In the genomic region with DNA sequence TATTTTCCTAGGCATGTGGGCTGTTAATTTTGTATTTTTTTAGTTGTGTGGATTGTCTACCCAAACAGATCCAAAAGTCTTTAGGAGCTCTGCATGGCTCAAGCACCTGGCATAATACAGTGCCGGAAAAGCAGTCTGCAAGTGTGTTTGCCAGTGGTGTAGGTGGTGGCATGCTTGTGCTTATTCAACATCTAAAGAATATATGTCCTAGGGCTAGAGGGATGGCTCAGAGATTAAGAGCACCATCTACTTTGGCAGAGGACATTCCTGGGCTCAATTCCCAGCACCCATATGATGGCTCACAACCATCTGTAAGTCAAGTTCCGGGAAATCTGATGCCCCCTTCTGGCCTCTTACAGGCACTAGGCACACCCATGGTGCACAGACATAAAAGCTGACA, we compare ENCODE assay signal across 23 mouse cellular contexts. TPM values are rescaled to one million over a fixed set of nuclear protein-coding genes. Genes with fewer than 3 reads are reported as not detected.
DNase-seq lines count a peak whose midpoint lies in the region; ATAC-seq and TF ChIP-seq lines count a peak whose summit lies in the region.
"Had no signal": no experiment of that assay in that cellular context is flagged by ENCODE, and none has a peak within 500 bp of the region (broad histone marks: within the 10 kb centered on the region; RNA-seq: fewer than 3 reads in every experiment).

No protein-coding gene starts in this region.

- no peaks in the 10 kb centered on the region for H3K27me3 ChIP-seq in heart, adult 2 months (ENCODE audit: control insufficient read depth, insufficient read depth, low read length)
- 0 out of 2 replicates have a peak, but pooled peaks cover 2% of the 10 kb centered on the region for H3K27me3 ChIP-seq in E14TG2a.4 (ENCODE audit: insufficient read depth, low read length)
- no peaks in the 10 kb centered on the region for H3K27me3 ChIP-seq in intestine, postnatal 0 days (replicated peaks; ENCODE audit: control insufficient read depth, insufficient read depth, low read length)
- no peaks in the 10 kb centered on the region for H3K27me3 ChIP-seq in forebrain, embryonic 16.5 days (replicated peaks; ENCODE audit: control insufficient read depth, insufficient read depth, low read length)
- H3K27me3 ChIP-seq: embryonic facial prominence, embryonic 12.5 days; embryonic facial prominence, embryonic 15.5 days; forebrain, embryonic 12.5 days; heart, embryonic 13.5 days; hindbrain, embryonic 15.5 days; intestine, embryonic 15.5 days had no signal

- peak; percentile 71 for DNase-seq in heart, adult 11 months
- no peak for DNase-seq in heart, adult 2 months
- DNase-seq in 3T3-L1 (ENCODE audit: low read depth, low spot score) (peak; percentile 19), R1 (ENCODE audit: low read depth, low spot score) (peak; percentile 21)
- no peak for DNase-seq in Muller cell, postnatal 12 days (ENCODE audit: inconsistent ontology term)
- DNase-seq: adrenal gland, adult 2 months; cerebellum, adult 11 months; cerebellum, adult 9-11 months; forebrain, postnatal 0 days; gastrocnemius, postnatal 36 days; kidney, adult 18-20 months had no signal

- no peaks in the 10 kb centered on the region for H3K79me2 ChIP-seq in heart, adult 2 months (replicated peaks; ENCODE audit: control insufficient read depth, insufficient read depth, low read length)

- WGBS in heart, adult 2 months = 98% methylated on average over 2 of the region's 2 CpGs
- WGBS in intestine, postnatal 0 days = 93% methylated on average over 2 of the region's 2 CpGs
- WGBS in forebrain, embryonic 16.5 days = 94% methylated on average over 2 of the region's 2 CpGs

- no peak overlapping the region for H3K27ac ChIP-seq in heart, adult 2 months
- no peak overlapping the region for H3K27ac ChIP-seq in intestine, postnatal 0 days (ENCODE audit: low read depth, low read length)
- H3K27ac ChIP-seq in forebrain, embryonic 16.5 days (ENCODE audit: low read length) = no peak overlapping the region
- H3K27ac ChIP-seq: embryonic facial prominence, embryonic 12.5 days; embryonic facial prominence, embryonic 15.5 days; forebrain, embryonic 12.5 days; heart, embryonic 10.5 days; heart, embryonic 13.5 days; hindbrain, embryonic 15.5 days; intestine, embryonic 15.5 days had no signal

- no peak overlapping the region for H3K9ac ChIP-seq in heart, adult 2 months (ENCODE audit: low read depth, low read length)
- no peak overlapping the region for H3K9ac ChIP-seq in intestine, postnatal 0 days (ENCODE audit: low read depth, low read length)
- H3K9ac ChIP-seq in forebrain, embryonic 16.5 days (replicated peaks; ENCODE audit: low read depth, low read length) = no peak overlapping the region
- H3K9ac ChIP-seq: embryonic facial prominence, embryonic 12.5 days; embryonic facial prominence, embryonic 15.5 days; forebrain, embryonic 12.5 days; forebrain, postnatal 0 days; heart, embryonic 13.5 days; hindbrain, embryonic 15.5 days; intestine, embryonic 15.5 days had no signal

- intact Hi-C loops in heart, adult 2 months (cut with DNase I) = no loop called here

- TF ChIP-seq POLR2A in heart, adult 2 months (IDR thresholded peaks at IDR 0.05; ENCODE audit: insufficient read depth, low read depth, low read length) = no peak

- H3K4me2 ChIP-seq in intestine, postnatal 0 days (replicated peaks; ENCODE audit: low read depth) = no peak overlapping the region
- no peak overlapping the region for H3K4me2 ChIP-seq in forebrain, embryonic 16.5 days (ENCODE audit: low read length)
- H3K4me2 ChIP-seq: embryonic facial prominence, embryonic 12.5 days; embryonic facial prominence, embryonic 15.5 days; forebrain, embryonic 12.5 days; heart, embryonic 13.5 days; hindbrain, embryonic 15.5 days; intestine, embryonic 15.5 days had no signal

- H3K4me3 ChIP-seq in heart, adult 2 months = no peak overlapping the region
- no peak overlapping the region for H3K4me3 ChIP-seq in E14TG2a.4 (replicated peaks; ENCODE audit: low read length)
- H3K4me3 ChIP-seq in intestine, postnatal 0 days (ENCODE audit: low read depth, low read length) = no peak overlapping the region
- H3K4me3 ChIP-seq in forebrain, embryonic 16.5 days (replicated peaks; ENCODE audit: low read length) = no peak overlapping the region
- H3K4me3 ChIP-seq: embryonic facial prominence, embryonic 12.5 days; embryonic facial prominence, embryonic 15.5 days; forebrain, embryonic 12.5 days; heart, embryonic 10.5 days; heart, embryonic 13.5 days; hindbrain, embryonic 15.5 days; intestine, embryonic 15.5 days had no signal

- no peak for ATAC-seq in intestine, postnatal 0 days
- no peak for ATAC-seq in forebrain, embryonic 16.5 days
- ATAC-seq: CD4-positive, CD25-positive, alpha-beta regulatory T cell, adult 4 months; forebrain, postnatal 0 days; intestine, embryonic 15.5 days had no signal

- TF ChIP-seq CTCF in heart, adult 2 months (IDR thresholded peaks at IDR 0.05) = no peak
- TF ChIP-seq CTCF in E14TG2a.4 (conservative IDR thresholded peaks at IDR 0.05; ENCODE audit: low read length) = peak; percentile 24
- no peak for TF ChIP-seq CTCF in intestine, postnatal 0 days (IDR thresholded peaks at IDR 0.05; ENCODE audit: low read depth)

- no peaks in the 10 kb centered on the region for H3K9me3 ChIP-seq in E14TG2a.4 (ENCODE audit: low read length)
- no peaks in the 10 kb centered on the region for H3K9me3 ChIP-seq in intestine, postnatal 0 days (ENCODE audit: control insufficient read depth)
- H3K9me3 ChIP-seq in forebrain, embryonic 16.5 days (ENCODE audit: control insufficient read depth, low read length) = no peaks in the 10 kb centered on the region
- H3K9me3 ChIP-seq: embryonic facial prominence, embryonic 12.5 days; embryonic facial prominence, embryonic 15.5 days; forebrain, embryonic 12.5 days; heart, embryonic 10.5 days; heart, embryonic 13.5 days; hindbrain, embryonic 15.5 days; intestine, embryonic 15.5 days had no signal

- no peaks in the 10 kb centered on the region for H3K36me3 ChIP-seq in heart, adult 2 months (ENCODE audit: control insufficient read depth, insufficient read depth, low read length)
- no peaks in the 10 kb centered on the region for H3K36me3 ChIP-seq in E14TG2a.4 (ENCODE audit: insufficient read depth, low read length)
- H3K36me3 ChIP-seq in intestine, postnatal 0 days (ENCODE audit: control insufficient read depth, insufficient read depth) = no peaks in the 10 kb centered on the region
- no peaks in the 10 kb centered on the region for H3K36me3 ChIP-seq in forebrain, embryonic 16.5 days (ENCODE audit: control insufficient read depth, insufficient read depth)
- H3K36me3 ChIP-seq: embryonic facial prominence, embryonic 12.5 days; embryonic facial prominence, embryonic 15.5 days; forebrain, embryonic 12.5 days; heart, embryonic 10.5 days; heart, embryonic 13.5 days; hindbrain, embryonic 15.5 days; intestine, embryonic 15.5 days had no signal

- H3K4me1 ChIP-seq in heart, adult 2 months (ENCODE audit: control insufficient read depth, insufficient read depth, low read length) = peaks cover 3% of the 10 kb centered on the region
- peaks cover 22% of the 10 kb centered on the region for H3K4me1 ChIP-seq in E14TG2a.4 (replicated peaks; ENCODE audit: low read depth, low read length)
- H3K4me1 ChIP-seq in intestine, postnatal 0 days (replicated peaks; ENCODE audit: control insufficient read depth, insufficient read depth, low read length) = no peaks in the 10 kb centered on the region; the same call in 1 of the 2 replicates
- H3K4me1 ChIP-seq in forebrain, embryonic 16.5 days (replicated peaks; ENCODE audit: control insufficient read depth, insufficient read depth, low read length) = peaks cover 5% of the 10 kb centered on the region
- H3K4me1 ChIP-seq: intestine, embryonic 15.5 days had no signal

- TF ChIP-seq EP300 in heart, adult 2 months (IDR thresholded peaks at IDR 0.05; ENCODE audit: insufficient read depth, low read depth, low read length) = no peak

RNA-seq across cellular contexts. Expression of gene Gnaq, which starts 3.5 kb away (rescaled TPM):
- total RNA-seq in heart, adult 2 months (2021) = 10 to 100 TPM; 23.1 to 23.4 TPM
- 8.4 and 14.5 TPM in 2 replicates for polyA plus RNA-seq in heart, adult 2 months (2012; rRNA removed)
- 17.1 and 17.8 TPM in 2 replicates for polyA plus RNA-seq in intestine, postnatal 0 days (2015; fragmentation: Nextera tagmentation; extraction: Ambion mirVana)
- 105 and 122 TPM in 2 replicates for polyA plus RNA-seq in forebrain, embryonic 16.5 days (2015; fragmentation: Nextera tagmentation; extraction: Ambion mirVana)
- total RNA-seq: MEL had no signal

Comparison
In these comparisons a context has a peak if more than half of its experiments do, and no peak if none do; other contexts are left out.
1. DNase-seq: peak in heart, adult 11 months (single experiment), 3T3-L1 (single experiment) and R1 (single experiment); none in heart, adult 2 months (0 of 2) and Muller cell, postnatal 12 days (single experiment).